Mouse (Mus musculus): ENCODE data around the gene Gcc1.

- TF ChIP-seq CTCF (conservative IDR thresholded peaks at IDR 0.05; ENCODE audit: insufficient read depth, insufficient read length, low read depth, low read length) (no peak), POLR2A (IDR thresholded peaks at IDR 0.05; ENCODE audit: low read depth, low read length) (no peak)
These were observed 41.9 kb upstream of the Gcc1 start for GRCm38 (mm10) chr6:28470017-28470602.
